Mouse (Mus musculus): ENCODE measurements at regions not wholly inside any gene's neighbourhood (a gene's known extent, or its start where the extent isn't known, plus 50 kb on each side); places are given as distances from the start of the nearest gene placed in this dataset.

DNA sequence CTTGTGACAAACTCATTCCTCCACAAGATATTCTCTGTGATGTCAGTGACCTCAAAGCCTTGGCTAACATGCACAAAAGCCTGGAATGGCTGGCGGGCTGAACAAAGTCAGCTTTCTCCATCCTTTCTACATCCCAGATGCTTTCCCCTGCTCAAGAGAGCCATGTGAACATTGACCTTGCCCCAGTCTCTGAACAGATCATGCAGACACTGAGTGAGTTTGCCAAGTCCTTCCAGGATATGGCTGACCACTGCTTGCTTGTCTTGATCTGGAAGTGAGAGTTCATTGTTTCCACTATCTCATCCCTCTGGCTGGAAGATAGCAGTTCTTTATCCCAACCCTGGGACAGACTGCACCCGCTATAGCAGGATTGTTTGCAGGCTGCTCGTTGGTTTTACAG is 103.7 kb downstream of the Tnfsf18 start:
- no peak for DNase-seq
- intact Hi-C loops (cut with DNase I), result no loop called here
- TF ChIP-seq CTCF (IDR thresholded peaks at IDR 0.05), result no peak
- Histone ChIP-seq H3K4me3 (no peak overlapping the region), H3K27ac (no peak overlapping the region)

DNA sequence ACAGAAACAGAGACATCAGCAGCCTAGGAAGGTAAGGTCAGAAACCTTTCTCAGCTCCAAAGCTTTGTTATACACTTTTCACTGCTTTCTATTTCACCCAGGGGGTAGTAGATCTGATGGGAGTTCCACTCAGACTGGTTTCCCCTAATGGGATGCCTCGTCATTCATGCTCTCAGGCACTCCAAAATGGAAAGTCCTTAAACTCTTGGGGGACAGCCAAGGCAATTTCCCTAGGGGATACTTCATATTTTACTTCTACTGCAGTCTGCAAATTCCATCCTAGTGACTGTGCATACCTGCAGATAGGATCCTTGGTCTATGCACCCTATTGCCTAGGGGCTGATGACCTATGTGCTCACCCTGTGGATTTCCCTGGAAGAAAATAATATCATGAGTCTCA is 82.1 kb downstream of the Tnfsf18 start:
- Histone ChIP-seq H3K27ac (no peak overlapping the region), H3K4me3 (no peak overlapping the region)
- intact Hi-C loops (cut with DNase I), result no loop called here
- TF ChIP-seq CTCF (IDR thresholded peaks at IDR 0.05), result no peak
- DNase-seq, result no peak

- no peak overlapping the region for H3K4me3 ChIP-seq
- no peak for DNase-seq
- no peak overlapping the region for H3K27ac ChIP-seq
- intact Hi-C loops (cut with DNase I), result no loop called here
- TF ChIP-seq CTCF (IDR thresholded peaks at IDR 0.05), result no peak
Measured at GRCm38 (mm10) chr1:161575939-161576338, 81.5 kb downstream of the Tnfsf18 start.

- DNase-seq, result no peak
- TF ChIP-seq CTCF (IDR thresholded peaks at IDR 0.05), result no peak
- intact Hi-C loops (cut with DNase I), result no loop called here
- Histone ChIP-seq H3K27ac (no peak overlapping the region), H3K4me3 (no peak overlapping the region)
Measured at GRCm38 (mm10) chr1:161575171-161575570, 80.7 kb downstream of the Tnfsf18 start.

GRCm38 (mm10) chr1:161570762-161571161 is 76.3 kb downstream of the Tnfsf18 start:
- Histone ChIP-seq H3K27ac (no peak overlapping the region), H3K4me3 (no peak overlapping the region)
- intact Hi-C loops (cut with DNase I), result no loop called here
- no peak for DNase-seq
- TF ChIP-seq CTCF (IDR thresholded peaks at IDR 0.05), result no peak

- H3K27ac ChIP-seq, result no peak overlapping the region
- no peak for TF ChIP-seq CTCF (IDR thresholded peaks at IDR 0.05)
- intact Hi-C loops (cut with DNase I), result no loop called here
- H3K4me3 ChIP-seq, result no peak overlapping the region
- no peak for DNase-seq
Measured at GRCm38 (mm10) chr1:161567826-161568225, 73.4 kb downstream of the Tnfsf18 start.

GRCm38 (mm10) chr1:161560368-161560767 is 65.9 kb downstream of the Tnfsf18 start:
- intact Hi-C loops (cut with DNase I), result no loop called here
- Histone ChIP-seq H3K4me3 (no peak overlapping the region), H3K27ac (no peak overlapping the region)
- TF ChIP-seq CTCF (IDR thresholded peaks at IDR 0.05), result no peak
- DNase-seq, result no peak

Data from gastrocnemius, adult 2 months (tissue).